Mouse (Mus musculus) layer of hippocampus, adult 9-11 months (tissue): ENCODE results near the gene Arhgap32.

Experiments
- DNase-seq: peaks from one replicate; pipeline ENCODE4 v3.0.0; 2022

Gene Arhgap32

GRCm38 (mm10) chr9:32271896-32272444 lies 156.0 kb downstream of the Arhgap32 start:
- DNase-seq: peak; percentile 25

- DNase-seq: no peak
Measured at GRCm38 (mm10) chr9:32278052-32278451, 162.1 kb downstream of the Arhgap32 start.

- DNase-seq: no peak
Measured at GRCm38 (mm10) chr9:32279789-32280188, 163.9 kb downstream of the Arhgap32 start.

GRCm38 (mm10) chr9:32280456-32280855 lies 164.5 kb downstream of the Arhgap32 start:
- no peak for DNase-seq

- DNase-seq: no peak
Measured at GRCm38 (mm10) chr9:32283591-32283990, 167.7 kb downstream of the Arhgap32 start.

DNA sequence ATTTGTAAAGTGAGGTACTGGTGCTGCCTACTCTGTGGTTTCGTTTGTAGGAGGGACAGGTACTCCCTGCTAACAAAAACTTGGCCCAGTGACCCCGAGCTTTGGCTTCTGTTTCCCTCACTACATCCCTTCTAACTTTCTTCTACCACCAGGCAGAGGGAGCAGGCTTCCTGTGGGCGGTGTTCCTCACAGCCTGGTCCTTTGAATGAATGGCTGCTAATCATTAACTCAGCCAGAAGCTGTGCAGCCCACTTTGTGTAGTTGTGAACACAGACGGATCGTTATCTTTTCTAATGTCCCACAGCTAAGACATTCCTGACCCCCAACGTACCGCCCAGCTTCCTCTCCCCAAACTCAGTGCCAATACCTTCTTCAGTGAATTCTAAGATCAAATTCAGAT lies 175.7 kb downstream of the Arhgap32 start:
- no peak for DNase-seq

GRCm38 (mm10) chr9:32292686-32293085 lies 176.8 kb downstream of the Arhgap32 start:
- DNase-seq: no peak

DNA sequence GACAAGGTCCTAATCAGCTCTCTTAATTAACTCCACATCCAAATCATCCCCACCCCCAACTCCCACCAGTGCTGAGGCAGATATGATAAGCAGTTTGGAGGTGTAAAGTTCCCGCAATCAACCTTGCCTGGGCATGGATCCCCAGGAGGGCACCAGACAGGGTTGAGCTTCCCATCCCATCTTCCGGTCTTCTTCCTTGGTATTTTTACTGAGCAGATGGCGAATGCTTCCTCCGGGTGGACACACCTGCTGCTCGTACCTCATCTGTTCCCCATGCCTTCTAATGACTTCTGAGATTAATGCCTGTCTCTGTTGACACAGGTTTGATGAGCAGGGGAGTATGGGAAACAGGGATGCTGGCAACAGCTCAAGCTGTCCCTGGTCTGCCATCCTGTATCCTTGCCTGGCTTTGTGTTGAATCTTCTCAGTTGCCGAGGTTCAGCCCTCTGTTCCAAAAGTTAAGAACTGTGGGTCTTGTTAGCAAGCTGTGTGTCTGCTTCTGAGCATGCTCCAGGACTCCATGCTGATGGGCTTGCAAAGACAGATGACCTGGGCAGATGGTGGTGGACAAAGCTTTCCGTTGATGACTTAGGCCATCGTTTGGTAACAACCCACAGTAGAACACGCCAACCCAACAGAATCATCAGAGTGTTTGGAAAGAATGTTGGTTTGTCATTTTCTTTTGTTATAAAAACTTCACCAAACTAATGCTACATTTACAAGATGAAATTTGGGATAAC lies 179.3 kb downstream of the Arhgap32 start:
- no peak for DNase-seq

DNA sequence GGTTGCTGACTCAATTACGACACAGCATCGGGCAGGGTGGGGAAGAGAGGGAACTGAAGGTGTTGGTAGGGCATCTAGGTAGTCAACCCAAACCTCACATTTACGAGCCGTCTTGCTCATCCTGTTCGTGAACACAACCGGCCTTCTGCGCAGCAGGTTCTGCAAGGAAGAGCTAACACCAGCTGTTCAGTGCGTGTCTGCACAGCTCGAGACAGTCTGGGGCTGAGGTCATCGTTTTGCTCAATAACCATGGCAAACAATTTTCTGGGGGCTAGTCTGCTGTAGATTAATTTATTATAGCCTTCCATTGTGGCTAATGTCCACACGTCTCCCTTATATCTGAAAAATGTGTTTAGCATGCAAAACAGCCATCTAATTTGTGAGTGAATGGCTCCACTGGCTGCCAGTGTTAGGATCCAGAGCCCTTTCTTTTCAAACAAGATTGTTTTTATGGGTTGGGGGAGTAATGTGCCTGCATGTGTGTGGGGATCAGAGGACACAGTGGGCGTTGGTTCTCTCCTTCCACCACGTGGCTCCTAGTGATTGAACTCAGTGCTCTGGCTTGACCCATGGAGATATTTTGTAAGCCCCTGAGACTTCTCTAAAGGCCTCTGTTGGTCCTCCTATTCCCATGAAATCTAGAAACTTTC lies 186.7 kb downstream of the Arhgap32 start:
- DNase-seq: no peak

GRCm38 (mm10) chr9:32311786-32312185 lies 195.8 kb downstream of the Arhgap32 start:
- no peak for DNase-seq

GRCm38 (mm10) chr9:32312208-32312607 lies 196.3 kb downstream of the Arhgap32 start:
- DNase-seq: no peak

GRCm38 (mm10) chr9:32314071-32314470 lies 198.1 kb downstream of the Arhgap32 start:
- DNase-seq: no peak

- DNase-seq: no peak
Measured at GRCm38 (mm10) chr9:32315999-32316398, 200.1 kb downstream of the Arhgap32 start.
